Mouse (Mus musculus): ENCODE measurements around the gene Hist1h2ah. TPM values are rescaled to one million over a fixed set of nuclear protein-coding genes. Genes with fewer than 3 reads are reported as not detected.
"Not testable (repeated sequence)": the region's sequence is repeated elsewhere in the genome, so short reads cannot be mapped to it uniquely, and the experiment has no call there.

Gene Hist1h2ah
- polyA plus RNA-seq (2015; fragmentation: Nextera tagmentation; extraction: Ambion mirVana), result 7.8 and 9.2 TPM in 2 replicates

GRCm38 (mm10) chr13:22035267-22036148 lies at the start of gene Hist1h2ah, which contains the start of gene Hist1h2bk:
TSS of gene Hist1h2ah (minus strand) at chr13:22035568.
TSS of gene Hist1h2bk (plus strand) at chr13:22035870.
- under 1% methylated on average over 19 of the region's 69 CpGs for WGBS
- not testable (repeated sequence) for H3K9me3 ChIP-seq (ENCODE audit: low read length); H3K27me3 ChIP-seq (ENCODE audit: insufficient read depth, low read length); H3K36me3 ChIP-seq (ENCODE audit: insufficient read depth, low read length)
- peak within 1 kb of the TSS; percentile 74 for H3K9ac ChIP-seq (replicated peaks; ENCODE audit: low read length)
- H3K4me1 ChIP-seq (ENCODE audit: insufficient read depth, low read length), result peaks cover 33% of the 10 kb centered on the region
- peak within 1 kb of the TSS; percentile 55 for H3K4me3 ChIP-seq (ENCODE audit: low read length)
- ATAC-seq (ENCODE audit: low FRiP score, low TSS enrichment), result peak; percentile 98
- peak within 1 kb of the TSS; percentile 94 for H3K27ac ChIP-seq (ENCODE audit: low read length)
- H3K4me2 ChIP-seq (replicated peaks; ENCODE audit: low read depth, low read length), result peak within 1 kb of the TSS; percentile 71

GRCm38 (mm10) chr13:22084140-22084539 lies 48.8 kb upstream of the Hist1h2ah start, which contains the start of gene Vmn1r188:
TSS of gene Vmn1r188 (plus strand) at chr13:22084440.
- not testable (repeated sequence) for H3K27me3 ChIP-seq (ENCODE audit: insufficient read depth, low read length); H3K9me3 ChIP-seq (ENCODE audit: low read length); H3K27ac ChIP-seq (ENCODE audit: low read length); H3K4me3 ChIP-seq (ENCODE audit: low read length); H3K4me2 ChIP-seq (replicated peaks; ENCODE audit: low read depth, low read length); H3K9ac ChIP-seq (replicated peaks; ENCODE audit: low read length); ATAC-seq (ENCODE audit: low FRiP score, low TSS enrichment); H3K36me3 ChIP-seq (ENCODE audit: insufficient read depth, low read length); H3K4me1 ChIP-seq (ENCODE audit: insufficient read depth, low read length)
- 83% methylated on average over 1 of the region's 1 CpGs for WGBS

GRCm38 (mm10) chr13:22063468-22063867 lies 28.1 kb upstream of the Hist1h2ah start:
- no peak overlapping the region for H3K4me3 ChIP-seq (ENCODE audit: low read length)
- 45% methylated on average over 1 of the region's 1 CpGs for WGBS
- no peak overlapping the region for H3K27ac ChIP-seq (ENCODE audit: low read length)
- no peaks in the 10 kb centered on the region for H3K27me3 ChIP-seq (ENCODE audit: insufficient read depth, low read length)
- no peak for ATAC-seq (ENCODE audit: low FRiP score, low TSS enrichment)
- no peak overlapping the region for H3K4me2 ChIP-seq (replicated peaks; ENCODE audit: low read depth, low read length)
- no peaks in the 10 kb centered on the region for H3K4me1 ChIP-seq (ENCODE audit: insufficient read depth, low read length)
- H3K9me3 ChIP-seq (ENCODE audit: low read length), result no peaks in the 10 kb centered on the region
- H3K9ac ChIP-seq (replicated peaks; ENCODE audit: low read length), result no peak overlapping the region
- no peaks in the 10 kb centered on the region for H3K36me3 ChIP-seq (ENCODE audit: insufficient read depth, low read length)

GRCm38 (mm10) chr13:22061422-22061821 lies 26.1 kb upstream of the Hist1h2ah start:
- H3K36me3 ChIP-seq (ENCODE audit: insufficient read depth, low read length), result no peaks in the 10 kb centered on the region
- H3K9ac ChIP-seq (replicated peaks; ENCODE audit: low read length), result no peak overlapping the region
- 75% methylated on average over 1 of the region's 1 CpGs for WGBS
- no peak overlapping the region for H3K4me2 ChIP-seq (replicated peaks; ENCODE audit: low read depth, low read length)
- H3K9me3 ChIP-seq (ENCODE audit: low read length), result no peaks in the 10 kb centered on the region
- no peak overlapping the region for H3K4me3 ChIP-seq (ENCODE audit: low read length)
- no peaks in the 10 kb centered on the region for H3K27me3 ChIP-seq (ENCODE audit: insufficient read depth, low read length)
- ATAC-seq (ENCODE audit: low FRiP score, low TSS enrichment), result no peak
- no peaks in the 10 kb centered on the region for H3K4me1 ChIP-seq (ENCODE audit: insufficient read depth, low read length)
- H3K27ac ChIP-seq (ENCODE audit: low read length), result no peak overlapping the region

GRCm38 (mm10) chr13:22053754-22054153 lies 18.4 kb upstream of the Hist1h2ah start:
- no peak overlapping the region for H3K9ac ChIP-seq (replicated peaks; ENCODE audit: low read length)

GRCm38 (mm10) chr13:22051523-22051859 lies 16.1 kb upstream of the Hist1h2ah start:
- Histone ChIP-seq H3K4me1 (ENCODE audit: insufficient read depth, low read length) (0 out of 2 replicates have a peak, but pooled peaks cover 3% of the 10 kb centered on the region), H3K36me3 (ENCODE audit: insufficient read depth, low read length) (no peaks in the 10 kb centered on the region), H3K27me3 (ENCODE audit: insufficient read depth, low read length) (no peaks in the 10 kb centered on the region), H3K9me3 (ENCODE audit: low read length) (no peaks in the 10 kb centered on the region), H3K4me3 (ENCODE audit: low read length) (peak overlapping the region; percentile 60), H3K27ac (ENCODE audit: low read length) (peak overlapping the region; percentile 93), H3K9ac (replicated peaks; ENCODE audit: low read length) (peak overlapping the region; percentile 78), H3K4me2 (replicated peaks; ENCODE audit: low read depth, low read length) (peak overlapping the region; percentile 84)
- ATAC-seq (ENCODE audit: low FRiP score, low TSS enrichment), result peak; percentile 31; the same call in 1 of the 2 replicates
- 13% methylated on average over 5 of the region's 5 CpGs for WGBS

More at GRCm38 (mm10) chr13:22053754-22054153, 18.4 kb upstream of the Hist1h2ah start:
- ATAC-seq (ENCODE audit: low FRiP score, low TSS enrichment), result no peak
- Histone ChIP-seq H3K27ac (ENCODE audit: low read length) (no peak overlapping the region), H3K27me3 (ENCODE audit: insufficient read depth, low read length) (no peaks in the 10 kb centered on the region), H3K36me3 (ENCODE audit: insufficient read depth, low read length) (no peaks in the 10 kb centered on the region), H3K4me2 (replicated peaks; ENCODE audit: low read depth, low read length) (no peak overlapping the region), H3K4me3 (ENCODE audit: low read length) (no peak overlapping the region), H3K4me1 (ENCODE audit: insufficient read depth, low read length) (0 out of 2 replicates have a peak, but pooled peaks cover 3% of the 10 kb centered on the region), H3K9me3 (ENCODE audit: low read length) (no peaks in the 10 kb centered on the region)
- WGBS, result 95% methylated on average over 1 of the region's 1 CpGs

- Histone ChIP-seq H3K4me3 (ENCODE audit: low read length) (peak overlapping the region; percentile 60), H3K27ac (ENCODE audit: low read length) (peak overlapping the region; percentile 93), H3K27me3 (ENCODE audit: insufficient read depth, low read length) (no peaks in the 10 kb centered on the region), H3K4me1 (ENCODE audit: insufficient read depth, low read length) (0 out of 2 replicates have a peak, but pooled peaks cover 3% of the 10 kb centered on the region), H3K9me3 (ENCODE audit: low read length) (no peaks in the 10 kb centered on the region), H3K4me2 (replicated peaks; ENCODE audit: low read depth, low read length) (peak overlapping the region; percentile 84), H3K9ac (replicated peaks; ENCODE audit: low read length) (peak overlapping the region; percentile 78), H3K36me3 (ENCODE audit: insufficient read depth, low read length) (no peaks in the 10 kb centered on the region)
- peak; percentile 96 for ATAC-seq (ENCODE audit: low FRiP score, low TSS enrichment)
- WGBS, result under 1% methylated on average over 52 of the region's 52 CpGs
Observed at GRCm38 (mm10) chr13:22050591-22051522, 15.5 kb upstream of the Hist1h2ah start.

- H3K9me3 ChIP-seq (ENCODE audit: low read length), result no peaks in the 10 kb centered on the region
- peak overlapping the region; percentile 60 for H3K4me3 ChIP-seq (ENCODE audit: low read length)
- H3K36me3 ChIP-seq (ENCODE audit: insufficient read depth, low read length), result no peaks in the 10 kb centered on the region
- peak overlapping the region; percentile 84 for H3K4me2 ChIP-seq (replicated peaks; ENCODE audit: low read depth, low read length)
- 0 out of 2 replicates have a peak, but pooled peaks cover 3% of the 10 kb centered on the region for H3K4me1 ChIP-seq (ENCODE audit: insufficient read depth, low read length)
- peak; percentile 16; the same call in 1 of the 2 replicates for ATAC-seq (ENCODE audit: low FRiP score, low TSS enrichment)
- no peaks in the 10 kb centered on the region for H3K27me3 ChIP-seq (ENCODE audit: insufficient read depth, low read length)
- WGBS, result 1% methylated on average over 14 of the region's 14 CpGs
- H3K9ac ChIP-seq (replicated peaks; ENCODE audit: low read length), result peak overlapping the region; percentile 78
- peak overlapping the region; percentile 93 for H3K27ac ChIP-seq (ENCODE audit: low read length)
Observed at GRCm38 (mm10) chr13:22049737-22050440, 14.5 kb upstream of the Hist1h2ah start.

GRCm38 (mm10) chr13:22049041-22049440 lies 13.7 kb upstream of the Hist1h2ah start:
- no peaks in the 10 kb centered on the region for H3K9me3 ChIP-seq (ENCODE audit: low read length)
- peaks cover 9% of the 10 kb centered on the region; the same call in 1 of the 2 replicates for H3K4me1 ChIP-seq (ENCODE audit: insufficient read depth, low read length)
- no peak overlapping the region for H3K4me3 ChIP-seq (ENCODE audit: low read length)
- no peaks in the 10 kb centered on the region for H3K36me3 ChIP-seq (ENCODE audit: insufficient read depth, low read length)
- H3K27me3 ChIP-seq (ENCODE audit: insufficient read depth, low read length), result no peaks in the 10 kb centered on the region
- ATAC-seq (ENCODE audit: low FRiP score, low TSS enrichment), result no peak
- no peak overlapping the region for H3K4me2 ChIP-seq (replicated peaks; ENCODE audit: low read depth, low read length)
- H3K9ac ChIP-seq (replicated peaks; ENCODE audit: low read length), result no peak overlapping the region
- no peak overlapping the region for H3K27ac ChIP-seq (ENCODE audit: low read length)
- 77% methylated on average over 2 of the region's 2 CpGs for WGBS
